Comparison of ENCODE assay signal across 21 mouse cellular contexts in genomic region chr7:89554068-89554467, GRCm38 (mm10). TPM values are rescaled to one million over a fixed set of nuclear protein-coding genes. Genes with fewer than 3 reads are reported as not detected.
DNase-seq lines count a peak whose midpoint lies in the region; ATAC-seq and TF ChIP-seq lines count a peak whose summit lies in the region.
"Had no signal": no experiment of that assay in that cellular context is flagged by ENCODE, and none has a peak within 500 bp of the region (broad histone marks: within the 10 kb centered on the region; RNA-seq: fewer than 3 reads in every experiment).

No protein-coding gene starts in this region.

- no peak overlapping the region for H3K27ac ChIP-seq in intestine, embryonic 15.5 days
- H3K27ac ChIP-seq in kidney, embryonic 16.5 days (ENCODE audit: low read length), result peak overlapping the region; percentile 68
- H3K27ac ChIP-seq in liver, postnatal 0 days (ENCODE audit: low read depth), result no peak overlapping the region
- H3K27ac ChIP-seq: forebrain, embryonic 10.5 days; gastrocnemius, adult 2 months; hindbrain, embryonic 13.5 days had no signal

- no peaks in the 10 kb centered on the region for H3K27me3 ChIP-seq in intestine, embryonic 15.5 days (replicated peaks)
- H3K27me3 ChIP-seq in kidney, embryonic 16.5 days (ENCODE audit: insufficient read depth, low read length), result no peaks in the 10 kb centered on the region
- peaks cover 33% of the 10 kb centered on the region for H3K27me3 ChIP-seq in liver, postnatal 0 days (ENCODE audit: insufficient read depth, low read length)
- H3K27me3 ChIP-seq: heart, embryonic 12.5 days had no signal

- H3K4me2 ChIP-seq in intestine, embryonic 15.5 days (replicated peaks), result no peak overlapping the region
- no peak overlapping the region for H3K4me2 ChIP-seq in kidney, embryonic 16.5 days (replicated peaks; ENCODE audit: low read depth, low read length)
- no peak overlapping the region for H3K4me2 ChIP-seq in liver, postnatal 0 days (ENCODE audit: low read depth, low read length)
- H3K4me2 ChIP-seq: heart, embryonic 12.5 days; hindbrain, embryonic 13.5 days had no signal

- no peak for TF ChIP-seq CTCF in liver, postnatal 0 days (IDR thresholded peaks at IDR 0.05; ENCODE audit: low read depth)

- no peak overlapping the region for H3K4me3 ChIP-seq in intestine, embryonic 15.5 days (replicated peaks)
- no peak overlapping the region for H3K4me3 ChIP-seq in kidney, embryonic 16.5 days (ENCODE audit: low read length)
- H3K4me3 ChIP-seq in liver, postnatal 0 days (ENCODE audit: low read depth, low read length), result no peak overlapping the region
- H3K4me3 ChIP-seq: forebrain, embryonic 10.5 days; gastrocnemius, adult 2 months; heart, embryonic 12.5 days; hindbrain, embryonic 13.5 days had no signal

- H3K9ac ChIP-seq in intestine, embryonic 15.5 days, result no peak overlapping the region
- H3K9ac ChIP-seq in kidney, embryonic 16.5 days (replicated peaks; ENCODE audit: low read length), result no peak overlapping the region
- H3K9ac ChIP-seq in liver, postnatal 0 days (replicated peaks), result no peak overlapping the region
- H3K9ac ChIP-seq: forebrain, postnatal 0 days; heart, embryonic 12.5 days; hindbrain, embryonic 13.5 days had no signal

- peaks cover under 1% of the 10 kb centered on the region for H3K4me1 ChIP-seq in intestine, embryonic 15.5 days (replicated peaks)
- H3K4me1 ChIP-seq in kidney, embryonic 16.5 days (ENCODE audit: insufficient read depth, low read length), result peaks cover 10% of the 10 kb centered on the region
- peaks cover 2% of the 10 kb centered on the region; the same call in 1 of the 2 replicates for H3K4me1 ChIP-seq in liver, postnatal 0 days (ENCODE audit: insufficient read depth)

- peak; percentile 12 for DNase-seq in kidney, adult 11 months
- DNase-seq in liver, postnatal 0 days, result no peak
- no peak for DNase-seq in cerebellum, postnatal 14 days
- no peak for DNase-seq in left cerebral cortex, adult 11 months (ENCODE audit: low spot score)
- no peak for DNase-seq in urinary bladder, postnatal 4 days (ENCODE audit: low spot score in 2 of 2)
- no peak for DNase-seq in lung, postnatal 4 days
- DNase-seq: adrenal gland, postnatal 36 days; B cell, adult 2 months; cerebellum, adult 2 months; forebrain, postnatal 0 days; gastrocnemius, adult 2 months; heart, postnatal 14 days; lung, adult 18-20 months; lung, postnatal 36 days; thymus, adult 18-20 months had no signal

- WGBS in intestine, embryonic 15.5 days, result 26% methylated on average over 1 of the region's 1 CpGs
- 30% methylated on average over 1 of the region's 1 CpGs for WGBS in kidney, embryonic 16.5 days
- WGBS in liver, postnatal 0 days (ENCODE audit: insufficient replicate concordance), result 61% methylated on average over 1 of the region's 1 CpGs

- ATAC-seq in intestine, embryonic 15.5 days, result peak; percentile 93
- peak; percentile 89 for ATAC-seq in kidney, embryonic 16.5 days (ENCODE audit: low FRiP score, low TSS enrichment)
- peak; percentile 72 for ATAC-seq in liver, postnatal 0 days
- ATAC-seq: forebrain, postnatal 0 days; inflammation-experienced regulatory T-cells, adult 6 months had no signal

- TF ChIP-seq EP300 in liver, postnatal 0 days (IDR thresholded peaks at IDR 0.05; ENCODE audit: low read depth), result no peak

- no peaks in the 10 kb centered on the region for H3K9me3 ChIP-seq in intestine, embryonic 15.5 days
- no peaks in the 10 kb centered on the region for H3K9me3 ChIP-seq in kidney, embryonic 16.5 days (ENCODE audit: low read length)
- no peaks in the 10 kb centered on the region for H3K9me3 ChIP-seq in liver, postnatal 0 days (ENCODE audit: low read length)
- H3K9me3 ChIP-seq: forebrain, embryonic 10.5 days; heart, embryonic 12.5 days; hindbrain, embryonic 13.5 days had no signal

- no peaks in the 10 kb centered on the region for H3K36me3 ChIP-seq in intestine, embryonic 15.5 days
- H3K36me3 ChIP-seq in kidney, embryonic 16.5 days (ENCODE audit: insufficient read depth, low read length), result no peaks in the 10 kb centered on the region
- H3K36me3 ChIP-seq in liver, postnatal 0 days (replicated peaks; ENCODE audit: insufficient read depth, low read length), result no peaks in the 10 kb centered on the region
- H3K36me3 ChIP-seq: forebrain, embryonic 10.5 days; heart, embryonic 12.5 days; hindbrain, embryonic 13.5 days had no signal

RNA-seq across cellular contexts. Expression of gene Prss23, which starts 27.1 kb away (rescaled TPM):
- polyA plus RNA-seq in intestine, embryonic 15.5 days (2015; fragmentation: Nextera tagmentation; extraction: Ambion mirVana), result 92.3 and 102 TPM in 2 replicates
- 93.2 and 105 TPM in 2 replicates for polyA plus RNA-seq in kidney, embryonic 16.5 days (2015; fragmentation: Nextera tagmentation; extraction: Ambion mirVana)
- 6.9 and 7.5 TPM in 2 replicates for polyA plus RNA-seq in liver, postnatal 0 days (2015; fragmentation: Nextera tagmentation; extraction: Ambion mirVana)
- polyA plus RNA-seq: inflammation-experienced regulatory T-cells, adult 6 months had no signal

Comparison
In these comparisons a context has a peak if more than half of its experiments do, and no peak if none do; other contexts are left out.
1. RNA of gene Prss23, which starts 27.1 kb away (polyA plus RNA-seq): 93.2 to 105 TPM in kidney, embryonic 16.5 days and 92.3 to 102 TPM in intestine, embryonic 15.5 days; 6.9 to 7.5 TPM in liver, postnatal 0 days; every median in the first group is over 10 times any median in the second.
2. Peak in every context shown above with its lines, with median percentiles within 50 percentile points of each other: ATAC-seq.